Mouse (Mus musculus): Measurements from ENCODE around the gene Pawr. TPM values are rescaled to one million over a fixed set of nuclear protein-coding genes. Genes with fewer than 3 reads are reported as not detected.

Pawr gene
- polyA plus RNA-seq, 1 experiment from 2014 or later: 3.8 TPM

DNA sequence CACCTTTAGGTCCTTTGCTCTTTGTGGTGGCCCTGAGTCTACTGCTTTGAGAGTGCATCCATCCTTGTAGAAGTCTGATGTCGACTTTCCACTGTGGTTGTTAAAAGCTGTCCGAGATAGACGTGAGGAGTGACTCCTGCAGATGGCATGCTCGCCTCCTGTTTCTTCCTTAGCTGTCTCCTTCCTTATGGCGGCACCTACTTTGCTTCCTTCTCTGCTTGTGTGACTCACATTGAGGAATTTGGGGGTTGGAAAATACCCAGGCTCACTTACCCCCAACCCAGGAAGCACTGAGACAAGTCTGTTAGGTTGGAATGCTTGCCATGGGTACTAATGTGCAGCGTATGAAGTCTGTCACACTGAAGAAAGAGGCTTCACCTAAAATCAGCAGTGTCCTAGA is 46.1 kb downstream of the Pawr start:
- peaks cover 9% of the 10 kb centered on the region; the same call in 1 of the 2 replicates for H3K36me3 ChIP-seq
- H3K27ac ChIP-seq: no peak overlapping the region
- no peaks in the 10 kb centered on the region for H3K9me3 ChIP-seq (replicated peaks)
- ATAC-seq (ENCODE audit: low read depth) (no peak), DNase-seq (no peak)
- H3K27me3 ChIP-seq: no peaks in the 10 kb centered on the region
- no peak overlapping the region for H3K4me3 ChIP-seq (replicated peaks)
- WGBS (ENCODE audit: insufficient replicate concordance): 76% methylated on average over 6 of the region's 6 CpGs
- no peaks in the 10 kb centered on the region for H3K4me1 ChIP-seq (replicated peaks)
- H3K9ac ChIP-seq: no peak overlapping the region
- H3K4me2 ChIP-seq: no peak overlapping the region

DNA sequence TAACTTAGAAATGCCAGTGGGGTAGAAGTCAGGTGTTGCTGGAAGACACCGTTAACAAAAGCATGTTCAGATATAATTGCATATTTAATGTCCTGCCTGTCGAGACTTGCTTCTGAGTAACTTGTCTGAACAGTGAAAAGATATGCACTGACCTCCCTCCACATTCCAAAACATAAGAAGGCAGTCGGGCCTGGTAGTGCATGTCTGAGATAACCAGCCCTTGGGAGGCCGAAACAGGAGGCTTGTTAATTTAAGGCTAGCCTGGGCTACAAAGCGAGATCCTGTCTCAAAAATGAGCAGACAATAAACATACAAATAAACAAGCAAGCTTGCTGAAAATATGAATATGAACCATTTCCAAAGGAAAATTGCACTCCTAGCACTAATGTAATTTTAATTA is 46.6 kb downstream of the Pawr start:
- no peak overlapping the region for H3K27ac ChIP-seq
- no peak for ATAC-seq (ENCODE audit: low read depth)
- H3K27me3 ChIP-seq: no peaks in the 10 kb centered on the region
- H3K4me1 ChIP-seq (replicated peaks): no peaks in the 10 kb centered on the region
- no peak for DNase-seq
- no peak overlapping the region for H3K9ac ChIP-seq
- no peak overlapping the region for H3K4me2 ChIP-seq
- WGBS (ENCODE audit: insufficient replicate concordance): 70% methylated on average over 5 of the region's 5 CpGs
- peaks cover 9% of the 10 kb centered on the region; the same call in 1 of the 2 replicates for H3K36me3 ChIP-seq
- no peak overlapping the region for H3K4me3 ChIP-seq (replicated peaks)
- no peaks in the 10 kb centered on the region for H3K9me3 ChIP-seq (replicated peaks)

GRCm38 (mm10) chr10:108380715-108381114 is 48.8 kb downstream of the Pawr start:
- H3K27ac ChIP-seq: no peak overlapping the region
- no peaks in the 10 kb centered on the region for H3K27me3 ChIP-seq
- WGBS (ENCODE audit: insufficient replicate concordance): 78% methylated on average over 10 of the region's 10 CpGs
- no peaks in the 10 kb centered on the region for H3K9me3 ChIP-seq (replicated peaks)
- H3K36me3 ChIP-seq: peaks cover 9% of the 10 kb centered on the region; the same call in 1 of the 2 replicates
- H3K4me2 ChIP-seq: no peak overlapping the region
- H3K4me3 ChIP-seq (replicated peaks): no peak overlapping the region
- no peak for ATAC-seq (ENCODE audit: low read depth)
- no peak overlapping the region for H3K9ac ChIP-seq
- no peak for DNase-seq
- peaks cover 7% of the 10 kb centered on the region; the same call in 1 of the 2 replicates for H3K4me1 ChIP-seq (replicated peaks)

- ATAC-seq (ENCODE audit: low read depth) (no peak), DNase-seq (no peak)
- no peak overlapping the region for H3K27ac ChIP-seq
- H3K4me2 ChIP-seq: no peak overlapping the region
- no peaks in the 10 kb centered on the region for H3K27me3 ChIP-seq
- peaks cover 10% of the 10 kb centered on the region; the same call in 1 of the 2 replicates for H3K4me1 ChIP-seq (replicated peaks)
- H3K4me3 ChIP-seq (replicated peaks): no peak overlapping the region
- H3K9ac ChIP-seq: no peak overlapping the region
- no peaks in the 10 kb centered on the region for H3K9me3 ChIP-seq (replicated peaks)
- WGBS (ENCODE audit: insufficient replicate concordance): 85% methylated on average over 9 of the region's 9 CpGs
- peaks cover 9% of the 10 kb centered on the region; the same call in 1 of the 2 replicates for H3K36me3 ChIP-seq
Observed at GRCm38 (mm10) chr10:108384153-108384769, 52.3 kb downstream of the Pawr start.

- Histone ChIP-seq H3K9ac (no peak overlapping the region), H3K4me1 (replicated peaks) (peaks cover 10% of the 10 kb centered on the region; the same call in 1 of the 2 replicates), H3K4me2 (no peak overlapping the region), H3K36me3 (peaks cover 9% of the 10 kb centered on the region; the same call in 1 of the 2 replicates), H3K4me3 (replicated peaks) (no peak overlapping the region), H3K27me3 (no peaks in the 10 kb centered on the region), H3K27ac (no peak overlapping the region), H3K9me3 (replicated peaks) (no peaks in the 10 kb centered on the region)
- no peak for DNase-seq
- ATAC-seq (ENCODE audit: low read depth): no peak
- 65% methylated on average over 5 of the region's 5 CpGs for WGBS (ENCODE audit: insufficient replicate concordance)
Observed at GRCm38 (mm10) chr10:108385480-108385955, 53.6 kb downstream of the Pawr start.

DNA sequence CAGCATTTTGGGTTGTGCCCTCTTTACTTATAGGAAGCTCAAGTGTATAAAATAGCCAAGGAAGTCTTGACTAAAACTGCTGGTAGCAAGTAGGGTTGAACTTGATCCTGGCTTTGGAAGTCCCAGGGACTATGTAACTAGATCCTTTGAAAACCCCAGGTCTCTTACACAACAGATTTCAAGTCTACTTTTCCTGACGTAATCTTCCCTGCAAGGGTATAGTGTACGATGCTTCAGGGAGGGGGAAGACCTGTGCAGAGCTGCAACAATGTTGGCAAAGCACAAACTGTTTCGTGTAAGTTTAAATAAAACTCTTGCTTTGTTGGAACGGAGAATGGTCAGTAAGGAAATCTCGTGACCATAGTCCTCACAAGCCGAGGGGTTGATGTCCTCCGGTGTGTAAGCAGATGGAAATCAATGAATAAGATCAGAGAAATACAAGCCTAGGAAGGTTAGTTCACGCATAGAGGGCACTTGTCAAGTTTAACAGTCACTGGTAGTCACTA is 56.5 kb downstream of the Pawr start:
- H3K27me3 ChIP-seq: no peaks in the 10 kb centered on the region
- no peak overlapping the region for H3K4me3 ChIP-seq (replicated peaks)
- WGBS (ENCODE audit: insufficient replicate concordance): 69% methylated on average over 8 of the region's 8 CpGs
- DNase-seq (no peak), ATAC-seq (ENCODE audit: low read depth) (no peak)
- H3K36me3 ChIP-seq: no peaks in the 10 kb centered on the region
- H3K9ac ChIP-seq: no peak overlapping the region
- no peaks in the 10 kb centered on the region for H3K9me3 ChIP-seq (replicated peaks)
- H3K27ac ChIP-seq: no peak overlapping the region
- peaks cover 10% of the 10 kb centered on the region; the same call in 1 of the 2 replicates for H3K4me1 ChIP-seq (replicated peaks)
- H3K4me2 ChIP-seq: no peak overlapping the region

- peaks cover 10% of the 10 kb centered on the region; the same call in 1 of the 2 replicates for H3K4me1 ChIP-seq (replicated peaks)
- ATAC-seq (ENCODE audit: low read depth): no peak
- DNase-seq: no peak
- no peaks in the 10 kb centered on the region for H3K27me3 ChIP-seq
- no peak overlapping the region for H3K4me3 ChIP-seq (replicated peaks)
- H3K9me3 ChIP-seq (replicated peaks): no peaks in the 10 kb centered on the region
- H3K27ac ChIP-seq: no peak overlapping the region
- H3K4me2 ChIP-seq: no peak overlapping the region
- no peaks in the 10 kb centered on the region for H3K36me3 ChIP-seq
- WGBS (ENCODE audit: insufficient replicate concordance): 63% methylated on average over 5 of the region's 5 CpGs
- H3K9ac ChIP-seq: no peak overlapping the region
Observed at GRCm38 (mm10) chr10:108389178-108389926, 57.4 kb downstream of the Pawr start.

DNA sequence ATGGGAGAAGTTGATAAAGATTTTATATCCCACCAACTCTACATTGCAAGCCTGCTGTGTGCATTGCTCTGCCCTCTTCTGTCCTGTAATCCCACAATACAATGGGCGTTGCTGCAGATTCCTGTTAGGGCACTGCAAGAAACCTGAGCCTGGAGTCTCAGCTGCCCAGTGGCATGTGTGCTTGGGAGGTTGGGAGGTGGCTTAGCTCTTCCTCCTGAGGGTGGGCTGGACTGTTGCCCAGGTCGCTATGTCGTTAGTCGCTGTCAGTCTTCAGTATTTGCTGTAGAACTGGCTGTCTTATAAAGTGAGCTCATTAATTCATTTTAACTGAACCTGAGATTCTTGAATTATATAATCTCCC is 58.0 kb downstream of the Pawr start:
- Histone ChIP-seq H3K9me3 (replicated peaks) (no peaks in the 10 kb centered on the region), H3K27me3 (no peaks in the 10 kb centered on the region), H3K36me3 (no peaks in the 10 kb centered on the region), H3K4me3 (replicated peaks) (no peak overlapping the region), H3K9ac (no peak overlapping the region), H3K27ac (no peak overlapping the region), H3K4me2 (no peak overlapping the region), H3K4me1 (replicated peaks) (peaks cover 10% of the 10 kb centered on the region; the same call in 1 of the 2 replicates)
- no peak for DNase-seq
- whole genome bisulfite sequencing (ENCODE audit: insufficient replicate concordance): 60% methylated on average over 4 of the region's 4 CpGs
- no peak for ATAC-seq (ENCODE audit: low read depth)

DNA sequence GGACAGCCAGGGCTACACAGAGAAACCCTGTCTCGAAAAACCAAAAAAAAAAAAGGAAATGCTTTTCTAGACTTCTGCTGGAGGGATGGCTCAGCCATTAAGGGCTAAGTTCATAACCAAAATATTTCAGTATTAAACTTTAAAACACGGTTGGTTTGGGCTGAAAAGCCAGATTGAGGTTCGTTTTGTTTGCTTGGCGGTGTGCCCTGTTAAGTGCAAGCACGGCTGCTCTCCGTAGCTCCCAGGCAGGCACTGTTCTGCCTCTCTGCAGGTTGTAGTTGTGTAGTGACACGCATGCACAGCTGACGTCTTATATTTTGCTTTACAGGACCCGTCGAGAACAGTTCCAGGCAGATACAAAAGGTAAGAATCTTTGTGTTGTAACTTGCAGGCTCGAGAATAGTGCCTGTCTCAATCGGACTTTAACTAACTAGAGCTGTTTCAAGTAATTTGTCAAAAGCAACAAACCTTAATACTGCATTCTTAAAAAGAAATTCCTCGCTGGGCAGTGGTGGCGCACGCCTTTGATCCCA is 59.5 kb downstream of the Pawr start:
- Histone ChIP-seq H3K27ac (no peak overlapping the region), H3K4me3 (replicated peaks) (no peak overlapping the region), H3K9ac (no peak overlapping the region), H3K27me3 (no peaks in the 10 kb centered on the region), H3K4me2 (no peak overlapping the region), H3K4me1 (replicated peaks) (0 out of 2 replicates have a peak, but pooled peaks cover 3% of the 10 kb centered on the region), H3K36me3 (no peaks in the 10 kb centered on the region), H3K9me3 (replicated peaks) (no peaks in the 10 kb centered on the region)
- DNase-seq (no peak), ATAC-seq (ENCODE audit: low read depth) (no peak)
- 77% methylated on average over 15 of the region's 15 CpGs for WGBS (ENCODE audit: insufficient replicate concordance)

- no peaks in the 10 kb centered on the region for H3K9me3 ChIP-seq (replicated peaks)
- no peak for DNase-seq
- no peaks in the 10 kb centered on the region for H3K27me3 ChIP-seq
- no peak overlapping the region for H3K4me2 ChIP-seq
- H3K4me3 ChIP-seq (replicated peaks): no peak overlapping the region
- 89% methylated on average over 10 of the region's 10 CpGs for WGBS (ENCODE audit: insufficient replicate concordance)
- no peak overlapping the region for H3K27ac ChIP-seq
- H3K9ac ChIP-seq: no peak overlapping the region
- H3K36me3 ChIP-seq: no peaks in the 10 kb centered on the region
- no peak for ATAC-seq (ENCODE audit: low read depth)
- H3K4me1 ChIP-seq (replicated peaks): 0 out of 2 replicates have a peak, but pooled peaks cover 3% of the 10 kb centered on the region
Observed at GRCm38 (mm10) chr10:108392151-108392550, 60.2 kb downstream of the Pawr start.

DNA sequence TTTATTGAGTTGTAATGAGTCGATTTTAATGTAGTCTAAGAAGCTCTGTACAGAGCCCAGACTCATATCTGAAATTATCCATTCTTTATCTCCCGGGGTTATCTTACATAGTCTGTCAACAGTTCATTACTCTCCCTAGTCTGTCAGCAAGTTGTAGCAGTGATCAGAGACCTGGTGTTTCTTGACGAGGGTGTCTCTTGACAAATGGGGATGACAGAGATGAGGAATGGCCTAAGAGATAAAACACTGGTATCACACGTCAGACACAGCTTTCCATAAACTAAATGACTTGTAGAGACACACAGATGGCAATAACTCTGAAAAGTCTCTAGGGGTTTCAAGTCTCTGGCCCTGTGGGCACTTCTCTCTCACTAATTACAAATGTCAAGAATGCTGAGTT is 62.4 kb downstream of the Pawr start:
- Histone ChIP-seq H3K27ac (no peak overlapping the region), H3K4me3 (replicated peaks) (no peak overlapping the region), H3K9ac (no peak overlapping the region), H3K36me3 (no peaks in the 10 kb centered on the region), H3K4me1 (replicated peaks) (no peaks in the 10 kb centered on the region), H3K9me3 (replicated peaks) (no peaks in the 10 kb centered on the region), H3K27me3 (no peaks in the 10 kb centered on the region), H3K4me2 (no peak overlapping the region)
- ATAC-seq (ENCODE audit: low read depth): peak; percentile 48
- DNase-seq: peak; percentile 12
- 34% methylated on average over 4 of the region's 4 CpGs for WGBS (ENCODE audit: insufficient replicate concordance)

Measured in liver, embryonic 13.5 days (tissue).